21 mouse cellular contexts compared by ENCODE assay signal in the genomic region with DNA sequence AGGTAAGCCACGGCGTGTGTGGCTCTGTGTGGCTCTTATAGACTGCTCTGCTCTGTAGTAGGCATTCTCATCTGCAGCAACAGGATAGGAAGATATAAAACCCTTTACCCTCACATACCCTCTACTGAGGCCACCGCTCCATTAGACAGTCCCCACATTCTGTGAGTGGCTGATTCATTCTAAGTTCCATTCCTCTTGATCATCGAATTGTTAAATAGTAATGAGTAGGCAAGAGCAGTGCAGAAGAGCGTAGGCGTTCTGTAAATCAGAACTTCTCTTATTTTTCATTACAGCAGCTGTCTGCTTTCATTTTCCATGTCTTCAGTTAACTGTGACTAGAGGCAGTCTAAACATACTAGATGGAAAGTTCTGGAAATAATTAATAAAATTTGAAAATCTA.
"Had no signal": no experiment of that assay in that cellular context is flagged by ENCODE, and none has a peak within 500 bp of the region (broad histone marks: within the 10 kb centered on the region; RNA-seq: fewer than 3 reads in every experiment).

No protein-coding gene starts in this region.

- DNase-seq: kidney, adult 11 months; kidney, adult 8-10 months; kidney, postnatal 10 days; kidney, postnatal 4 days; left cerebral cortex, postnatal 4 days; liver, postnatal 0 days; lung, embryonic 14.5 days; right cerebral cortex, postnatal 14 days; right cerebral cortex, postnatal 4 days; thymus, postnatal 25 days had no signal

- H3K27ac ChIP-seq: kidney, embryonic 15.5 days; limb, embryonic 12.5 days; limb, embryonic 15.5 days; liver, embryonic 14.5 days; macrophage; midbrain, embryonic 12.5 days; midbrain, embryonic 15.5 days; neural tube, embryonic 13.5 days; stomach, postnatal 0 days had no signal

- ATAC-seq: liver, postnatal 0 days; lung, postnatal 0 days; midbrain, embryonic 15.5 days had no signal

- H3K27me3 ChIP-seq: kidney, embryonic 15.5 days; limb, embryonic 12.5 days; limb, embryonic 15.5 days; midbrain, embryonic 12.5 days; midbrain, embryonic 15.5 days; neural tube, embryonic 13.5 days had no signal

- H3K4me1 ChIP-seq: kidney, embryonic 15.5 days; limb, embryonic 12.5 days; limb, embryonic 15.5 days; midbrain, embryonic 12.5 days; midbrain, embryonic 15.5 days; neural tube, embryonic 13.5 days had no signal

- H3K9me3 ChIP-seq: kidney, embryonic 15.5 days; limb, embryonic 12.5 days; limb, embryonic 15.5 days; midbrain, embryonic 12.5 days; midbrain, embryonic 15.5 days; neural tube, embryonic 13.5 days had no signal

- H3K4me2 ChIP-seq: kidney, embryonic 15.5 days; limb, embryonic 12.5 days; limb, embryonic 15.5 days; liver, embryonic 11.5 days; lung, embryonic 14.5 days; midbrain, embryonic 12.5 days; midbrain, embryonic 15.5 days; neural tube, embryonic 13.5 days had no signal

- H3K9ac ChIP-seq: kidney, embryonic 15.5 days; limb, embryonic 12.5 days; limb, embryonic 15.5 days; liver, embryonic 14.5 days; liver, postnatal 0 days; lung, embryonic 14.5 days; midbrain, embryonic 12.5 days; midbrain, embryonic 15.5 days; neural tube, embryonic 13.5 days had no signal

- H3K4me3 ChIP-seq: kidney, embryonic 15.5 days; limb, embryonic 12.5 days; limb, embryonic 15.5 days; midbrain, embryonic 12.5 days; midbrain, embryonic 15.5 days; neural tube, embryonic 13.5 days had no signal
